Comparison of ENCODE assay signal across 19 mouse cellular contexts in genomic region chr4:134865340-134865739, GRCm38 (mm10). TPM values are rescaled to one million over a fixed set of nuclear protein-coding genes. Genes with fewer than 3 reads are reported as not detected.
A peak's percentile ranks its signal among the peaks of the same experiment; 100 is the strongest.
DNase-seq lines count a peak whose midpoint lies in the region; ATAC-seq and TF ChIP-seq lines count a peak whose summit lies in the region.
"Had no signal": no experiment of that assay in that cellular context is flagged by ENCODE, and none has a peak within 500 bp of the region (broad histone marks: within the 10 kb centered on the region; RNA-seq: fewer than 3 reads in every experiment).

No protein-coding gene starts in this region.

- no peaks in the 10 kb centered on the region for H3K9me3 ChIP-seq in forebrain, embryonic 11.5 days (ENCODE audit: control insufficient read depth, low read length)
- no peaks in the 10 kb centered on the region for H3K9me3 ChIP-seq in forebrain, embryonic 12.5 days
- H3K9me3 ChIP-seq in G1E (replicated peaks): no peaks in the 10 kb centered on the region
- no peaks in the 10 kb centered on the region for H3K9me3 ChIP-seq in intestine, embryonic 16.5 days (ENCODE audit: control insufficient read depth, low read length)
- H3K9me3 ChIP-seq: heart, embryonic 15.5 days had no signal

- 81% methylated on average over 6 of the region's 6 CpGs for WGBS in forebrain, embryonic 11.5 days
- WGBS in forebrain, embryonic 12.5 days: 67% methylated on average over 6 of the region's 6 CpGs
- WGBS in intestine, embryonic 16.5 days: 60% methylated on average over 6 of the region's 6 CpGs

- ATAC-seq in forebrain, embryonic 11.5 days (replicated peaks; ENCODE audit: low FRiP score): no peak
- ATAC-seq in forebrain, embryonic 12.5 days (ENCODE audit: low FRiP score): no peak
- 0 out of 2 replicates have a peak, but pooled peaks have one; percentile 22 for ATAC-seq in G1E (ENCODE audit: extremely low read depth, insufficient number of reproducible peaks, low FRiP score, poor library complexity, severe bottlenecking)
- peak; percentile 47; the same call in 1 of the 2 replicates for ATAC-seq in intestine, embryonic 16.5 days
- ATAC-seq in megakaryocyte-erythroid progenitor cell, adult 5-6 weeks (replicated peaks; ENCODE audit: low FRiP score, low TSS enrichment, poor library complexity, severe bottlenecking): peak; percentile 62
- ATAC-seq: hindbrain, embryonic 16.5 days; midbrain, embryonic 16.5 days had no signal

- H3K27me3 ChIP-seq in forebrain, embryonic 11.5 days (ENCODE audit: control insufficient read depth, insufficient read depth, low read length): peaks cover 11% of the 10 kb centered on the region
- peaks cover 28% of the 10 kb centered on the region for H3K27me3 ChIP-seq in forebrain, embryonic 12.5 days
- H3K27me3 ChIP-seq in G1E (ENCODE audit: insufficient read depth, low read length): no peaks in the 10 kb centered on the region
- peaks cover 2% of the 10 kb centered on the region; the same call in 1 of the 2 replicates for H3K27me3 ChIP-seq in intestine, embryonic 16.5 days (replicated peaks; ENCODE audit: control insufficient read depth, insufficient read depth, low read length)

- no peak overlapping the region for H3K27ac ChIP-seq in forebrain, embryonic 11.5 days (ENCODE audit: low read depth, low read length)
- H3K27ac ChIP-seq in forebrain, embryonic 12.5 days: no peak overlapping the region
- no peak overlapping the region for H3K27ac ChIP-seq in intestine, embryonic 16.5 days (ENCODE audit: low read length)
- H3K27ac ChIP-seq: gastrocnemius, adult 2 months; heart, embryonic 15.5 days; kidney, postnatal 0 days had no signal

- H3K4me3 ChIP-seq in forebrain, embryonic 11.5 days (ENCODE audit: low read depth, low read length): no peak overlapping the region
- H3K4me3 ChIP-seq in forebrain, embryonic 12.5 days (replicated peaks): no peak overlapping the region
- peak overlapping the region; percentile 70; the same call in 1 of the 2 replicates for H3K4me3 ChIP-seq in G1E (ENCODE audit: low read depth, low read length)
- no peak overlapping the region for H3K4me3 ChIP-seq in intestine, embryonic 16.5 days (ENCODE audit: low read length)
- H3K4me3 ChIP-seq: gastrocnemius, adult 2 months; heart, embryonic 15.5 days had no signal

- H3K4me1 ChIP-seq in forebrain, embryonic 11.5 days (replicated peaks; ENCODE audit: control insufficient read depth, insufficient read depth, low read length): no peaks in the 10 kb centered on the region
- H3K4me1 ChIP-seq in forebrain, embryonic 12.5 days: no peaks in the 10 kb centered on the region
- peaks cover 88% of the 10 kb centered on the region for H3K4me1 ChIP-seq in G1E (ENCODE audit: insufficient read depth, low read depth, low read length)
- peaks cover 8% of the 10 kb centered on the region for H3K4me1 ChIP-seq in intestine, embryonic 16.5 days (ENCODE audit: control insufficient read depth, insufficient read depth, low read length)

- no peak overlapping the region for H3K4me2 ChIP-seq in forebrain, embryonic 11.5 days (ENCODE audit: low read depth, low read length, severe bottlenecking)
- no peak overlapping the region for H3K4me2 ChIP-seq in forebrain, embryonic 12.5 days
- H3K4me2 ChIP-seq in intestine, embryonic 16.5 days (ENCODE audit: low read depth, low read length): no peak overlapping the region
- H3K4me2 ChIP-seq: heart, embryonic 15.5 days had no signal

- H3K36me3 ChIP-seq in forebrain, embryonic 11.5 days (ENCODE audit: control insufficient read depth, insufficient read depth, low read length): no peaks in the 10 kb centered on the region
- no peaks in the 10 kb centered on the region for H3K36me3 ChIP-seq in forebrain, embryonic 12.5 days (replicated peaks)
- H3K36me3 ChIP-seq in G1E (replicated peaks): peaks cover under 1% of the 10 kb centered on the region
- H3K36me3 ChIP-seq in intestine, embryonic 16.5 days (ENCODE audit: control insufficient read depth, insufficient read depth, low read length): no peaks in the 10 kb centered on the region
- H3K36me3 ChIP-seq: heart, embryonic 15.5 days had no signal

- no peak for TF ChIP-seq CTCF in G1E (IDR thresholded peaks at IDR 0.05; ENCODE audit: low read depth, low read length)

- DNase-seq in forebrain, embryonic 11.5 days (ENCODE audit: low spot score): peak; percentile 49
- peak; percentile 67 for DNase-seq in G1E (ENCODE audit: low spot score)
- DNase-seq in adrenal gland, adult 18-20 months (ENCODE audit: low spot score in 2 of 2): no peak
- DNase-seq in lung, postnatal 14 days: no peak
- DNase-seq in frontal cortex, adult 2 months (ENCODE audit: extremely low spot score in 1 of 2, low spot score in 1 of 2): no peak
- DNase-seq: adrenal gland, postnatal 25 days; cerebellum, adult 2 months; gastrocnemius, adult 2 months; layer of hippocampus, adult 9-11 months; lung, postnatal 10 days; retina, postnatal 1 day had no signal

- H3K9ac ChIP-seq in forebrain, embryonic 11.5 days (ENCODE audit: low read length): no peak overlapping the region
- H3K9ac ChIP-seq in forebrain, embryonic 12.5 days: no peak overlapping the region
- H3K9ac ChIP-seq in intestine, embryonic 16.5 days (ENCODE audit: low read depth, low read length): no peak overlapping the region
- H3K9ac ChIP-seq: heart, embryonic 15.5 days had no signal

RNA-seq across cellular contexts. Expression of gene Rhd, which starts 1.0 kb away (rescaled TPM):
- polyA plus RNA-seq in forebrain, embryonic 11.5 days (2014; fragmentation: Nextera tagmentation; extraction: Ambion mirVana): 15.9 and 21.6 TPM in 2 replicates
- 6.0 and 7.5 TPM in 2 replicates for polyA plus RNA-seq in forebrain, embryonic 12.5 days (2016; fragmentation: Nextera tagmentation; extraction: Ambion mirVana)
- total RNA-seq in G1E (2014; fragmentation: Nextera tagmentation): 3.2 and 69.7 TPM in 2 replicates
- 9.8 and 12.4 TPM in 2 replicates for total RNA-seq in G1E (2017)
- polyA plus RNA-seq in G1E (2012): 2.9 and 3.3 TPM in 2 replicates
- 3.6 and 10.1 TPM in 2 replicates for polyA plus RNA-seq in intestine, embryonic 16.5 days (2015; fragmentation: Nextera tagmentation; extraction: Ambion mirVana)
- total RNA-seq in megakaryocyte-erythroid progenitor cell, adult 5-6 weeks (2014; fragmentation: Nextera tagmentation): 163 and 165 TPM in 2 replicates
- 119 and 185 TPM in 2 replicates for total RNA-seq in megakaryocyte-erythroid progenitor cell, adult 5-6 weeks (2017)
- total RNA-seq in adrenal gland, adult 18-20 months (2021): under 1 TPM in 1 of 2 experiments, not detected in 1; 0.46 TPM
- polyA plus RNA-seq in frontal cortex, adult 2 months (2012; rRNA removed): 0.08 and 0.24 TPM in 2 replicates
- total RNA-seq: gastrocnemius, adult 2 months; left cerebral cortex, postnatal 36 days had no signal

RNA-seq across cellular contexts. Expression of gene Maco1, which starts 12.2 kb away (rescaled TPM):
- 43.2 and 47.5 TPM in 2 replicates for polyA plus RNA-seq in forebrain, embryonic 11.5 days (2014; fragmentation: Nextera tagmentation; extraction: Ambion mirVana)
- polyA plus RNA-seq in forebrain, embryonic 12.5 days (2016; fragmentation: Nextera tagmentation; extraction: Ambion mirVana): 76.8 and 79.9 TPM in 2 replicates
- total RNA-seq in G1E (2014; fragmentation: Nextera tagmentation) (71.8 and 74.9 TPM in 2 replicates), G1E (2017) (44.8 and 49.3 TPM in 2 replicates)
- 11.3 and 11.4 TPM in 2 replicates for polyA plus RNA-seq in G1E (2012)
- polyA plus RNA-seq in intestine, embryonic 16.5 days (2015; fragmentation: Nextera tagmentation; extraction: Ambion mirVana): 22.5 and 25.7 TPM in 2 replicates
- total RNA-seq in megakaryocyte-erythroid progenitor cell, adult 5-6 weeks (2014; fragmentation: Nextera tagmentation): 32.4 and 36.2 TPM in 2 replicates
- 41.9 and 61.3 TPM in 2 replicates for total RNA-seq in megakaryocyte-erythroid progenitor cell, adult 5-6 weeks (2017)
- total RNA-seq in adrenal gland, adult 18-20 months (2021): 10 to 100 TPM; 33.5 to 36.0 TPM
- 46.6 and 52.5 TPM in 2 replicates for polyA plus RNA-seq in frontal cortex, adult 2 months (2012; rRNA removed)

RNA-seq across cellular contexts. Expression of gene Tmem50a, which starts 49.5 kb away (rescaled TPM):
- 114 and 117 TPM in 2 replicates for polyA plus RNA-seq in forebrain, embryonic 11.5 days (2014; fragmentation: Nextera tagmentation; extraction: Ambion mirVana)
- polyA plus RNA-seq in forebrain, embryonic 12.5 days (2016; fragmentation: Nextera tagmentation; extraction: Ambion mirVana): 138 and 139 TPM in 2 replicates
- total RNA-seq in G1E (2014; fragmentation: Nextera tagmentation) (174 and 225 TPM in 2 replicates), G1E (2017) (218 and 250 TPM in 2 replicates)
- polyA plus RNA-seq in G1E (2012): 8.0 and 10.3 TPM in 2 replicates
- polyA plus RNA-seq in intestine, embryonic 16.5 days (2015; fragmentation: Nextera tagmentation; extraction: Ambion mirVana): 146 and 155 TPM in 2 replicates
- 82.2 and 101 TPM in 2 replicates for total RNA-seq in megakaryocyte-erythroid progenitor cell, adult 5-6 weeks (2014; fragmentation: Nextera tagmentation)
- 163 and 179 TPM in 2 replicates for total RNA-seq in megakaryocyte-erythroid progenitor cell, adult 5-6 weeks (2017)
- total RNA-seq in adrenal gland, adult 18-20 months (2021): 100 to 1,000 TPM; 160 to 339 TPM
- polyA plus RNA-seq in frontal cortex, adult 2 months (2012; rRNA removed): 151 TPM in 2 replicates

RNA-seq across cellular contexts. Expression of gene Rsrp1, which starts 58.1 kb away (rescaled TPM):
- polyA plus RNA-seq in forebrain, embryonic 11.5 days (2014; fragmentation: Nextera tagmentation; extraction: Ambion mirVana): 332 and 356 TPM in 2 replicates
- 478 and 490 TPM in 2 replicates for polyA plus RNA-seq in forebrain, embryonic 12.5 days (2016; fragmentation: Nextera tagmentation; extraction: Ambion mirVana)
- total RNA-seq in G1E (2014; fragmentation: Nextera tagmentation) (260 and 286 TPM in 2 replicates), G1E (2017) (446 and 492 TPM in 2 replicates)
- 468 and 529 TPM in 2 replicates for polyA plus RNA-seq in G1E (2012)
- polyA plus RNA-seq in intestine, embryonic 16.5 days (2015; fragmentation: Nextera tagmentation; extraction: Ambion mirVana): 462 and 467 TPM in 2 replicates
- 371 and 563 TPM in 2 replicates for total RNA-seq in megakaryocyte-erythroid progenitor cell, adult 5-6 weeks (2014; fragmentation: Nextera tagmentation)
- 122 and 226 TPM in 2 replicates for total RNA-seq in megakaryocyte-erythroid progenitor cell, adult 5-6 weeks (2017)
- 100 to 1,000 TPM; 346 to 591 TPM for total RNA-seq in adrenal gland, adult 18-20 months (2021)
- polyA plus RNA-seq in frontal cortex, adult 2 months (2012; rRNA removed): 742 and 753 TPM in 2 replicates

Comparison
In these comparisons a context has a peak if more than half of its experiments do, and no peak if none do; other contexts are left out.
1. ATAC-seq: peak in G1E (single experiment), intestine, embryonic 16.5 days (single experiment) and megakaryocyte-erythroid progenitor cell, adult 5-6 weeks (single experiment); none in forebrain, embryonic 11.5 days (single experiment) and forebrain, embryonic 12.5 days (single experiment).
2. DNase-seq: peak in forebrain, embryonic 11.5 days (single experiment) and G1E (single experiment); none in adrenal gland, adult 18-20 months (0 of 2), lung, postnatal 14 days (single experiment) and frontal cortex, adult 2 months (0 of 2).
3. RNA of gene Tmem50a, which starts 49.5 kb away (polyA plus RNA-seq): 146 to 155 TPM in intestine, embryonic 16.5 days, 151 TPM in frontal cortex, adult 2 months, 138 to 139 TPM in forebrain, embryonic 12.5 days and 114 to 117 TPM in forebrain, embryonic 11.5 days; 8.0 to 10.3 TPM in G1E; every median in the first group is over 10 times any median in the second.